Mouse (Mus musculus) frontal cortex, postnatal 10 days (tissue): ENCODE results near the gene Cdkl1.
A peak's percentile ranks its signal among the peaks of the same experiment; 100 is the strongest.

Source experiments
- DNase-seq, 2 experiments: peaks; one replicate each; pipeline ENCODE4 v3.0.0; 2022; ENCODE audit warnings: low spot score in 2 of 2, mixed read lengths in 1 of 2

Cdkl1 gene

DNA sequence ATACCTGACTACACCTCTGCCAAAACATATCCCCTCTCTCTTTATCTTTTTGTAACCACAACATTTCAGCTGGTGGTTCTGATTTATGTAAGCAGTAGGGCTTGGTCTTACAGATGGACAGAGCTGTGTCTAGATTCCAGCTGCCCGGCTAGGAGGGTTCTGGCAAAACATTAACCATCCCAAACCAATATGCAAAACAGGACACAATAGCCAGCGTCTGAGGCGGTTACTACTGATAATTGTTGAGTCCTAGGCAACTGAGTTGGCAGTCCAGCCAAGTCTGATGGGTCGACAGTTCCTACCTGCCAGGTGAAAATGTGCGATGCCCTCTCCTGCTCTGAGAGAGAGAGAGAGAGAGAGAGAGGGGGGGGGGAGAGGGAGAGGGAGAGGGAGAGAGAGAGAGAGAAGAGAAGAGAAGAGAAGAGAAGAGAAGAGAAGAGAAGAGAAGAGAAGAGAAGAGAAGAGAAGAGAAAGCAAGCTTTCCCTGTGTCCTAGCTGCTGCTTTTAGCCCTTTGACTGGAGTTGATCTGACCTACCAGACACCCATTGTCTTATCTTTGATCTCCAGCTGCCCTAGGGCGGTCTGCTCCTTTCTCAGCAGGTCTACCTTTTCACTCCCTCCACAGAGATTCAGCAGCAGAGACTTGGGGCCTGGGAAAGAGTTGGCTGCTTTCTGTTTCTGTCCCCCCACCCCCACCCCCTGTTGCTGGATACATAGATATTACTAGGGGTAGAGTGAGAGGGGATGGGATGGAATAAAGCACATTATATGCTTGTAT, 7.6 kb downstream of the Cdkl1 start:
- no peak for DNase-seq

DNA sequence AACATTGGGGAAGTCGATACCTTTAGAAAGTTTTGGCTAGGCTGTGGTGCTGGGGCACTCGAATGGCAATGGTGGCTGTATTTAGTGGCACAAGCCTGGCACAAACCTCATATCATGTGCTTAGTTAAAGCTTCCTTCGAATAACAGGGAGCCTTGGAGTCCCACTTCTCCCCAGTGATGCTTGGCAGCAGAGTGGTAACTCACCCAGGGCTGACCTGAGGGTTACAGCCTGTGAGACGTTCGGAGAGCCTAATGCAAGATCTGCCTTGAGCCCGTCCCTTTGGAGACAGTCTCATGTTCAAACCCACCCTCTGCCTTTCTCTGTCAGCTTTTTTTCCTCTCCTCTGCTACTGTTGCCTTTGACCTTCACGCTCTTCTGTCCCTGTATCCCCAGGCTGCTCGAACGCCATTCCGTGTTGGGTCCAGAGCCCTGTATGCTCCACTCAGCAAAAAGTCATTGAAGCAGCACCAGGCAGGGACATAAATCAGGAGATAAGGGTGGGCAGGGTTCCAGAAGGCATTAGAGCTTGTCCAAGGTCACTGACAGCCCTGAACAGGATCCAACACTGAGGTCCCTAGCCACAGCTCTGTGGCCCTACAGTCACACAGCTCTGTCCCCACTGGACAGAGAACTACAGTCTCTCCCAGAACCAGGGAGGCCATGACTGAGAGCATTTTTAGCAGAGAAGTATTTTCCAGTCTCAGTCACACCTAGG, 9.0 kb downstream of the Cdkl1 start:
- DNase-seq: no peak

DNA sequence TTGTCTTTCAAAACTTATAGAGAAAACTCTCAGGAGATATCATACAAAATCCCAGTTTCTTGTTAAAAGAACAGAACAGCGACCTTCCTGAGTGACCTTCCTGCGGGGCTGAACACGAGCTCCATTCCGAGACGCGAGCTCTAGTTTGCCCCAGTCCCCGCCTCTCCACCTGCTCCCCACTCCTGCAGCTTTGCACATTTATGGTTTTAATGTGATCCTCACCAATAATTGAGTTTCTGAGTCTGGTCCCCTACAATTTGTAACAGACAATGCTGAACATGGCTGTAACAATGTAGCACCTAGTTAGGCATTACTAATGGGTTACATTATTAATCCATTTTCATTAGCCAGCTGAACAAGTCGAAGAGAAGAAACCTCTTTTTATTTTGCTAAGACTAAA, 9.6 kb downstream of the Cdkl1 start:
- DNase-seq: no peak

DNA sequence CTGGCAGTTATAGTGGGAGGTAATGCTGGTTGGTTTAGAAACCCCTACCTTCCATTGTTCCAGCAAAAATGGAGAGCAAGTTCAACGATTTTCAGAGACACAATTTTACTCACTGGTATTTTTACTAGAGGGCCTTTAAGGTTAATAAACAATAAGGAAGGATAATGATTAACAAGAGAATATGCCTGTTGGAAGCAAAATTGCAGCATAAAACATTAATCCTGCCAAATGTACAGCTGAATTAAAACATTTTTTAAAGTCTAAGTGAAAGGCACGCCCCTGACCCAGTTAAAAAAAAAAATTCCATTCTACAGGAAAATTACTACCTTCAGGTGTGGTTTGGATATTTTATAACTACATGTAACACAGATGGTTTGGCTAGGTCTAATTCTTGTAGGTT, 13.1 kb downstream of the Cdkl1 start:
- DNase-seq: no peak

DNA sequence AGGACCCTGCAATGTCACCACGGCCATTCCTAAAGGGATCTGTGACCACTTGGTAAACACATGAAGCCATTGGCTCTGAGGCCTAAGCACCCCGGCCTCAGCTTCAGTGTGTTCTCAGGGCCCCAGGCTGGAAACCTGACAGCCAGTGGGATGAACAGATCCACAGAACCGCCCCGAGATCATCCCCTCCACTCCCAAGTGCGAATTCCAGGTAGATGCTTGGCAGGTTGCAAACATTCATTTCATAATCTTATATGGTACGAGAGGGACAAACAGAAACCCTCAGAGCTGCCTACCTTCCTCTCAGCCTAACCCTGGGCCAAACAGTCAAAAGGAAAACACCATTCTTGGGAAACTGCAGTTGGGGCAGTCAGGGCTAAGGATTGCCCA, 13.7 kb downstream of the Cdkl1 start:
- no peak for DNase-seq

DNA sequence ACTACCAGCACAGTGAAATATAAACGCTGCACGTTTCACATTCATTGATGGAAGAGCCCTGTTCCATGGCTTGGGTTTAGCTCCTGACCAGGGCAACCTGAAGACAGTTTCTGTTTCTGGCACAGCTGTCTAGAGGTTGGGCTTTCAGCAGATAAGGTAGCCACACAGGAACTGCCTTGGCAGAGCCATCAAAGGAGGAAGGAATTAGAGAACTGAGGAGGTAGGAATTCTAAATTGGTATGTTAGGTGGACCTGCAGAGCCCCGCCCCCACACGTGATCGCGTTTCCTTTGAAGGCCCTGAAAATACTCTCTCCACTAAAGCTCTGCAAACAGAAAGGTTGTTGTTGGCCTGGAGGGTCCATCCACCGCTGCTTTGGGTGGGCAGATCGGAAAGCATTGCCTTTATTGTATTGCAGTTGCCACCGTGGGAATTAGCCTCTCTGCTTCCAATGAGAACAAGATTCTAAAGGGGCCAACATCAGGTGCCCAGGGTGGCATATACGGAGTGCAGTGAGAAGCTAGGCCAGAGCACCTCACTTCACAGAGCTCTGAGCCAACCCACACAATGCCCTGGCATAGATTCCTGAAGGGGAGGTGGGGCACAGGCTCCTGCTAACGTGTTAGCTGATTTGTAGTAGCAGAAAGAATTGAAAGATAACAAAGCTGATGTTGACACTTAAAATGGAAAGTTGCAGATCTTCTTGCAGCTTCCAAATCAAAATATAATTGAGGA, 14.3 kb downstream of the Cdkl1 start:
- DNase-seq: no peak

DNA sequence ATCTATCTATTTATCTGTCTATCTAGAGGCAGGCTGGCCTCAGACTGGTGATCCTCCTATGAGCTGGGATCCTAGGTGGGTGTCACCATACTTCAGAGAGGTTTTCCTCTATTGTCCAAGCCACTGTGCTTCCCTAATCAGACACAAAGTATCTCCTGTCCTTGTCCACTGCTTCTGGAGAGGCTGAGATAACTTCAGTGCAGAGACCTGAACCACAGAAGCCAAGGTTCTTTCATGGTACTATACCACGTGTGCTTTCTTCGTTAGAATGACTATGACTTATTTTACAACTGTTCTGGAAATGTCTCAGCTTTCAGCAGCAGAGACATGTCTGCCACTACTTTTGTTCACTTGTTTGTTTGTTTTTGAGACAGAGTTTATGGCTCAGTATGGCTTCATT, 22.2 kb downstream of the Cdkl1 start:
- no peak for DNase-seq

DNA sequence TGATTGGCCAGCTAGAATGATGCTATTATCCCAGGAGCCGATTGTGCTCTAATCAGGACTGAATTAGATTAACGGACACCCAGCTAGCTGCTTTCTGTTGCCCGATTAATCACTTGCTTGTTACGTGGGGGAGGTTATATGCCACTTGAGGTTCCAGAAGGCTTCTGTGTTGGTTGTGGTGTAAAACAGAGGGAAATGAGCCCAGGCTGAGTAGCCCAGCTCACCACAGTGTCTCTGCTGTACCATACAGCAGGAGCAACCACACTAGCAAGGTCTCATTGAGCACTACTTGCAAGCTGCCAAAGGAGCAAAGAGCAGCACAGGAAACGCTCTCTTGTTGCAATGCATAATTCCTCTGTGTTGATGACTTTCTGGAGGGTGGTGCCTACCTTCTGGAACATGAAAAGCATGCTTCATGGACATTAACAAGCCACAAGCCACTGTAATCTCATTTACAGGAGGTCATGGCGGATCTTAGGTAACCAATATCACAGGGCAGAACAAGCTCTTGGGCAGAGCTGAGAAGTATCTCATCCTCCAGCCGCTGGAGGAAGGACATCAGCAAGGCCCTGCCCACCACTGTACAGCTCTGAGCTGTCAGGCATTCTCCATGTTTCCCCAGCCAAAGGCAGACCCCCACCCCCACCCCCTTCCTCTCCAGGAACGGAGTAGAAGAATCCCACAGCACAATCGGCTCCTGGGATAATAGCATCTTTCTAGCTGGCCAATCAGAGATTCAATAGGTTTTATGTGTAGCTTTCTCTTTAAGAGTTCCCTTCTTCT, 23.4 kb downstream of the Cdkl1 start:
- no peak for DNase-seq

DNA sequence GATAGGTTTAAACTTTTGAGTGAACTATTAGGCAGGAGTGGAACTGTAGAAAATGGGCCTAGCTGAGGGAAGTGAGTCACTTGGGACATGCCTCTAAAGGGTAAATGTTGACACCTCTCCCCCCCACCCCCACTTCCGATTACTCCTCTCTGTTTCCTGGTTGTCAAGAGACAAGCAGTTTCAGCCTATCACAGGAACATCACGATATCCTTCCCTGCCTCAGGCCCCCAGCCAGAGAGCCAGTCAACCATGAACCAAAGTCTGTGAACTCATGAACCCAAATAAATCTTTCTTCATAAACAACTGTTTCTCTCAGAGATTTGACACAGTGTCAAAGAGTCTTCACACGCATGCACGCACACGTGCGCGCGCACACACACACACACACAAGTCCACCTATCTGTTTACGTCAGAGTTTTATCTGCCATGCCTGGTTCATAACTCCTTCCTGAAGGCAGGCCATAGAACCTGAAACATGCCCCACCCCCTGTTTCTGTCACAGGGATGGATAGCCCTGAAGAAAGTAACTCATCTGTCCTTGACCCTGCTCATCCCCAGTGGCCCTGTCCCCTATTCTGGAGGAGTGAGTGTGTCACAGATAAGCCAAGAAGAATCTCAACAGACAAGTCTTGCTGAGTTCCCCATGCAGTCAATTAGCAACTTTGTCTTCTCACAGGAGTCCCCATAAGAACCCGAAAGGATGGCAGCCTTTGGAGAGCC, 24.7 kb downstream of the Cdkl1 start:
- DNase-seq: no peak

DNA sequence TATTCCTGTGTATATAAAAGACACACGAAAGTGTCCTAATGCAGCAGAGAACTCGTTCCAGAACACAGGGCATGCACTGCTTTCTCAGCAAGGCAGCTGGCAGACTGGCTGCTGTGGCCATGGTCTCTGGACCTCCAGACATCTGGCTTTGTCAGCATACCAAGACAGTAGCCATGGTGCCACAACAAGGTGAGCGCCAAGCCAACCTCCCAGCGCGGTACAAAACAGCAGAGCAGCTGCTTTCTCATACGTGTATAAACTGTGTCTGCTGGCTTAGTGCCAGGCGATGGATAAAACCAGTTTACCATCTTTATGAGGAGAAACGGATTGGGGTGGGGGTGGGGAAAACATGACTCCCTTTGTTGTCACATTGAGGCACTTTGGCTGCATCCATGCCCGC, 25.5 kb downstream of the Cdkl1 start:
- no peak for DNase-seq

DNA sequence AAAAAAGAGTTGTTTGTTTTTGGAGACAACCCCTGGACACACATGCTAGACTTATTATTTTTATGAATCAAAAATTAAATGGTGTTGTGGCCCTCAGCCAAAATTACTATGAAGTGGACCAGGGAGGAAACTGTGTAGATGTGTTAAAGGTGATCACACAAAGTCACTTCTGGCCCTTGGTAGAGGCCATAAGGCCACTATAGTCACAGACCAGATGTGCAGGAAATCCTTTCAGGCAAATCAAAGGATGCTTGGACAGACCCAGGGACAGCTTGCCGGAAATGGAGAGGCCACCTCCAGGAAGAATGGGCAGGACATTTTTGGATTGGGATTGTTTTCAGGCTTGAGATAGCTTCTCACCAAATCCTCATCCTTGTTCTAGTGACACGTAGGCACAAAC, 29.5 kb downstream of the Cdkl1 start:
- DNase-seq: no peak

DNA sequence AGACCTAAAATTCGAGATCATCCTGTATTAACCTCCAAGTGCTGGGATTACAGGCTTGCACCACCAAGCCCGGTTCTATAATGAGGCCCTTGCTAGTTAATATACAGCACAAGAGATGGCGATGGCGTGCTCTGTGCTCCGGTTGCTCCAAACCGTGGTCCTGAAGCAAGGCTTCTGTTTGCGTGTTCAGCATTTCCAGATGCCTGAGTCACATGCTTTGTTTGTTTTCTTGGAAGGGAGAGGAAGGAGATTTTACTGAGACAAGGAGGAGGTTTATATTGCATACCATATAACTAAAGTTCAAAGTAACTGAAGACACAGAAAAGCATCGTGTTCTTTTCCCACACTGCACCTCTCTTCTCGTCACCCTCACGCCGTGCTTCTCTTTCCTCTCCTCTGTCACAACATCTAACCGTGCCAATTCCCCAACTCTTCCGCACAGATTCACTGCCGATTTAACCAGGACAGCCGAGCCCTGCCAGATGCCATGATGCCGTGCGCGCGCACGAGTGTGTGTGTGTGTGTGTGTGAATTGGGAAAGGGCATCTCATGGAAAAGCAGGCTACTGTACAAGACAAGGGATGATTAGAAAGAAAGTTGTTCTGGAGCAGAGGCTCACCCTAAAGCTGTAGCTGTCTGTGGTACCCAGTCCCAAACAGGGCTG, 30.2 kb downstream of the Cdkl1 start:
- no peak for DNase-seq

DNA sequence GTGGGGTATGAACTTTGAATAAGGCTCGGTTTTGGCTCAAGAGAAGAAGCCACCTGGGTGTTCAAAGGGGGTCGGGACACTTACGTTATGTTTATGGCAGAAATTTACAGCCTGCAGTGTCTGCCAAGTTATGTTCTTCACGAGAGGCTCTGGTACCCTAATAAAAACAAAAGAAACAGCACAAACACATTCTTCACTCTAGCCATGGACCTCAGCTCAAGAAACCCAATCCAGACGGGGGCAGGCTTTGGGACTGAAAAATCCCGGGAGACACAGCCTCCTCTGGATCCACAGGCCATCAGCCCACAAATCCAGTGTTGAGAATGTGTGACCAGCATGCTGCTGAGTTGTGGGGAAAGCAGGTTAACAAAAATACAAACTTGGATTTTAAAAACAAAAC, 31.1 kb downstream of the Cdkl1 start:
- no peak for DNase-seq

DNA sequence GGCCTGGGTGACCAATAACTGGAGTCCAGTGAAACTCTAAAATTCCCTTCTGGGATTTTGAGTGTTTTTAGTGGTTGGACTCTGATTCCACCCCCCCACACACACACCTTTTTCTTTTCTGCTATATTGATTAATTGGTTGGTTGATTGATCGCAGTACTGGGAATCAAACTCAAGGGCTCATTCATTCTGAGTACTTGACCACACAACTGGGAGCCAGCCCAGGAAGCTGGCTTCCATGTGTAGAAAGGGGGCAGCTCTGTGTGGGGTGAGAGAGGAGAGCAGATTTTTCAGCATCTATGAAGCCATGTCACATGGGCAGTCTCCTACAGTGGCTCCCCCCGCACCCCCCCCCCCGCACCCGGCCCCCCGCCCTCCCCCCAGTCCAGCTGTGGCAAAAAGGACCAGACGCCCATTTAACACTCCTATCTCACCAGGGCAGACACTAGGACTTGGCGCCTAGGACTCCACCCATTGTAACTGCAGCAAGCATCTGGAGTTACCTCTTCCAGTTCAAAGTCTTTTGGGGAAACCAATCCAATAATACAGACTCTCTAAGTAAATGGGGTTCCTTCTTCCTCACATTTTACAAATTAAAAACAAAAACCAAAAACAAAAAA, 31.7 kb downstream of the Cdkl1 start:
- no peak for DNase-seq

DNA sequence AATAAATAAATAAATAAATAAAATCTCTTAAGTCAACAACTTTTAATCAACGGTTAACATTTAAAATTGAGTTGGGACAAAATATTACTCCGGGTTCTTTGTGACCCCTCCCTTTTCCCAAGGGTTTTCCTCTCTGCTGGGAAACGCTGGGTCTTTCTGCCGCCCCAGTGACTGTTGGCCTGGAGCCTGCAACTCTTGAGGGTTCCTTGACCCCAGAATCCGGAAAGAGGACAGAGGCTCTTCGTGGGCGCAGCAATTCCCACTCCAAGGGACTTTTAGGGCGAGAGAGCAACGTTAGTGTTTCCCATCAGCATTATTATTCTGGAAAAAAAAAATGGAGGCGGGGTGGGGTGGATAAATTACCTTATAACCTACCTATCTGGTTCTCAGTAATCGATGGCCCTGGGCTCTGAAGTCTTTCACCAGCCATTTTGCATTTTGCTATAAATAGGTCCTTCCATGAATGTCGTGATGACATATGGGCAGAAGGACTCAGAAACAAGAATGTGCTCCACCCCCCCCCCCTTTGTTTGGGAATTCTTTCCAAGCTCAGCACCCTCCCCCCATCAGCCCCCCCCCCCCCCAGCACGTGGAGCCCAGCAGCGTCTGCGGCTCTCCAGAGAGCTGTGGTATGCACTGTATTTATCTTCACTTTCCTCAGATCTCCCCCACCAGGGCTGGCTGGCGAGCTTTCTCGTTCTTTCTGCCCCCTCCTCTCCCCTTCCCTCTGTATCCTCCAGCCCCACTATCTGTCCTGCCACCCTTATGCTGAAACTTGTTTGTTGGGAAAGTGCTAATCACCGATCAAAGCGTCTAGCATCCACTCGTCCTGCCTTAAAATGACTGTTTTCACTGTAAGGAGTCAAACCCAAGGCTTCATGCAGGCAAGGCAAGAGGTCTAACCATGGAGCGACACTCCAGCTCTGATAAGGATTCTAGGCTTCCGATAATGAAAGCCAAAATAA, 32.6 kb downstream of the Cdkl1 start:
- DNase-seq: no peak

DNA sequence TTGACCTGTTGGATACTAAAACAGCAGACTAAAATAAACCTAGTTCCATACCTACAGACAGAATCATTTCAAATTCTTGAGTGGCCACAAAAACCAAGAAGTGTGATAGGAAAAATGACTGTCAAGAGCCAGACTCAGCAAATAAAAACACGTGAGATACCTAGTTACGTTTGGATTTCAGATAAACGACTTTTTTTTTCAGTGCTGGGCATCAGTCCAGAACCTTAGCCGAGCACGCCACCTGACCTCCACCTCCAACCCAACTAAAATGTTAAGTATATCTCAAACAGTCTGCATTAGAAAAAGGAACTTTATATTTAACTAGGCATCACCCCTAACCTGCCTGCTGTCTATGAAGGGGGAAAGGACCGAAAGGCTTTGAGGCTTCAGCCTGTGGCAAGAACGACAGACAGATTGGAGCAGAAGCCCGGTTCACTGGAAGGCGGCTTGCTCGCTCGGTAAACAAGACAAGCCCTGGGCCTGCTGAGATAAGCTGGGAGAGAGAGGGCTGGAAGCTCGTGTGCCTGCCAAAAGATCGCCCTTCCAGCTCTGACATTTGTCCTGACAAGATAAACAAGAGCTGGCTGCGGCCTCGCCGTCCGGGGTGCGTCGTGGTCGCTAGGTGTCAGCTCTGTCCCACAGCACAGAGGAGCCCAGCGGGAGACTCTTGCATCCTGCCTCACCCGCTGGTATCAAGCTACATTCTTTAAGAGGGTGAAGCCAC, 33.5 kb downstream of the Cdkl1 start:
- DNase-seq: peak; percentile 35 to 70

DNA sequence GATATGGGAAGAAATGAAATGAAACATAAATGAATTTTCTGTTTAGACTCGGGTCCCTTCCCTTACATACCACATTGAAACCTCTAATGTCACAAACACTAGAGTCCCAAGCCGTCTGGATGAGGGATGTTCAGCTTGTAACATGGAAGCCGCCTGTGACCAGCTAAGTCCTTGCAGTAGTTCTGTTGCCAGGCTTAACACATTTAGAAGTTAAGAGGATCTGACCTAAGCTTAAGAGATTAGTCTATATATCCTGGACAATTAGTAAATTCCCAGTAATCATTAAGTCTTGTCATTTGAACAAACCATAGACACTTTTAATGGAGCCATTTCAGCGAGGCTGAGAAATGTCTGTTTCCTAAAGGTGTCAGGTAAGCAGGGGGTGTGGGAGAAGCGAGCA, 35.1 kb downstream of the Cdkl1 start:
- no peak for DNase-seq

DNA sequence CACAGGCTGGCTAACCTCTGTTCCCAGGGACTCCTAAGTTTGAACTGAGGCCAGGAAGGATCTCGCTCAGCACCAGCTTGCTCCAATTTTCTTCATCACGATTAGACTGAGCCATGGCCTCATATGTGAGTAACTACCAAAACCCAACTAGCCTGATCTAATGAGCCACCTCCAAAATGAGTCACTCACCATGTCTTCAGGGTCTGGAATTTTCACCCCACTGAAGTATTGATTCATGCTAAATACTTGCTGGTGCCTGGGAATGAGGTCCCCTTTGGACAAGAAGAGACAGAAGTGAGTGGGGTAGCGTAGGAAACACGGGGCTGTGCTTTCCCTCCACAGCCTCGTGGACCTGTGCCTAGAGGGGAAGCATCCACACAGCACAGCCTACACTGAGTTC, 37.1 kb downstream of the Cdkl1 start:
- no peak for DNase-seq
